Mouse (Mus musculus) forebrain, embryonic 11.5 days (tissue): ENCODE results near the gene Rac3. TPM values are rescaled to one million over a fixed set of nuclear protein-coding genes. Genes with fewer than 3 reads are reported as not detected.
A peak's percentile ranks its signal among the peaks of the same experiment; 100 is the strongest.

Experiments
- ATAC-seq: fragments of 200-750 bp; cut with Nextera tagmentation; replicated peaks from 2 replicates; pipeline ENCODE4 v1.8.0; 2017; ENCODE audit warnings: moderate TSS enrichment; ENCODE audit not compliant: low FRiP score
- DNase-seq: peaks from one replicate; pipeline ENCODE4 v3.0.0-alpha.2; 2017; ENCODE audit warnings: low spot score
- H3K27ac ChIP-seq: fragments of 300-500 bp; sonication (generic); 2 replicates; pipeline ENCODE4 v1.5.1; 2014; ENCODE audit warnings: low read depth, low read length
- H3K27me3 ChIP-seq: fragments of 300-500 bp; sonication (generic); 2 replicates; pipeline ENCODE4 v1.6.1; 2014; ENCODE audit warnings: mild to moderate bottlenecking, low read length, mixed read lengths; ENCODE audit not compliant: control insufficient read depth, insufficient read depth
- H3K36me3 ChIP-seq: fragments of 300-500 bp; sonication (generic); 2 replicates; pipeline ENCODE4 v1.6.1; 2014; ENCODE audit warnings: mild to moderate bottlenecking, low read length, moderate library complexity, mixed read lengths; ENCODE audit not compliant: control insufficient read depth, insufficient read depth
- H3K4me1 ChIP-seq: fragments of 300-500 bp; sonication (generic); replicated peaks from 2 replicates; pipeline ENCODE4 v1.6.1; 2014; ENCODE audit warnings: low read length, mixed read lengths; ENCODE audit not compliant: control insufficient read depth, insufficient read depth
- H3K4me2 ChIP-seq: fragments of 300-500 bp; sonication (generic); 2 replicates; pipeline ENCODE4 v1.6.1; 2014; ENCODE audit warnings: low read depth, mild to moderate bottlenecking, low read length, moderate library complexity, mixed read lengths; ENCODE audit not compliant: severe bottlenecking
- H3K4me3 ChIP-seq: fragments of 300-500 bp; sonication (generic); 2 replicates; pipeline ENCODE4 v1.5.1; 2014; ENCODE audit warnings: low read depth, low read length
- H3K9ac ChIP-seq: fragments of 300-500 bp; sonication (generic); 2 replicates; pipeline ENCODE4 v1.6.1; 2014; ENCODE audit warnings: low read length
- H3K9me3 ChIP-seq: fragments of 300-500 bp; sonication (generic); 2 replicates; pipeline ENCODE4 v1.6.1; 2016; ENCODE audit warnings: low read length, mixed read lengths; ENCODE audit not compliant: control insufficient read depth
- WGBS: fragments of 180-500 bp; shearing (Covaris S2); extraction: QIAGEN DNeasy Blood & Tissue Kit; methylation state at CpG from one replicate; pipeline ENCODE4 v1.1.7; 2014; 5-methylcytosine and 5-hydroxymethylcytosine counted together
- polyA plus RNA-seq: library from polyadenylated mRNA; unstranded; fragments of >200 nt; fragmentation: Nextera tagmentation; extraction: Ambion mirVana; gene quantifications from 2 replicates; pipeline ENCODE4 v1.2.1, GENCODE M21; 2014

Gene Rac3
- polyA plus RNA-seq, 1 experiment from 2014 or later: 7.5 TPM

DNA sequence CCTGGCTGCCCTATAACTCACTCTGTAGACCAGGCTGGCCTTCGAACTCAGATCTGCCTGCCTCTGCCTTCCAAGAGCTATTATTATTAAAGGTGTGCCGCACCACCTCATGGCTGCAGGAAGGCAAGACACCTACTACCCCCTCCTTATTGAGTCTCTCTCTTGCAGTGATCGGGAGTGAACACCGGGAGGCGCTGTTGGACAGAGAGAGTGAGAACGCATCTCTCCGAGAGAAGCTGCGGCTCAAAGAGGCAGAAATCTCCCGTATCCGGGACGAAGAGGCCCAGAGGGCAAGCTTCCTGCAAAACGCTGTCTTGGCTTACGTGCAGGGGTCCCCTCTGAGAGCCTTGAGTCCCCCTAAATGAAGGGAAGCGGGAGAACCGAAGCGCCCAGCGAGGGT is 820 bp upstream of the Rac3 start:
- 8% methylated on average over 17 of the region's 17 CpGs for WGBS
- Histone ChIP-seq H3K9ac (peak overlapping the region; percentile 78), H3K27ac (peak overlapping the region; percentile 12; the same call in 1 of the 2 replicates), H3K4me1 (peaks cover 9% of the 10 kb centered on the region), H3K4me3 (peak overlapping the region; percentile 59), H3K9me3 (no peaks in the 10 kb centered on the region), H3K4me2 (peak overlapping the region; percentile 99), H3K36me3 (no peaks in the 10 kb centered on the region; the same call in none of the 2 replicates), H3K27me3 (peaks cover 10% of the 10 kb centered on the region)
- no peak for ATAC-seq
- peak; percentile 95 for DNase-seq

DNA sequence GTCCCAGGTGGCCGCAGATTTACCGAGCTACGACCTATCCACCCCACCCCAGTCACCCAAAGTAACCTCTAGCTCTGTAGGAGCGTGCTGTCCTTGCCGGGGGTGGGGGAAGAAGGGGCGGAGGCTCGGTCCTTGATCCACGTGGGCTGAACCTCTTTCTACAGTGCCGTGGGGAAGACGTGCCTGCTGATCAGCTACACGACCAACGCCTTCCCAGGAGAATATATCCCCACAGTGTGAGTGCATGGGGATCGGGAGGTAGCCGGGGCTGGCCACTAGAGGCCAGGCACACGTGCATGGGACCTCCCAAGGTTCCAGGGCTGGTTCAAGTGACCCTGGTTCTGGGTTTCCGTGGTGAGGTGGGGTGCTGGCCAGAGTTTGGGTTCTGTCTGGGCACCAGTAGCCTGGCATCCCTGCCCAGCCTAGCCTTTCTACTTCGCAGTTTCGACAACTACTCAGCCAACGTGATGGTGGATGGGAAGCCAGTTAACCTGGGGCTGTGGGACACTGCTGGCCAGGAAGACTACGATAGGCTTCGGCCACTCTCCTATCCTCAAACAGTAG is 879 bp downstream of the Rac3 start:
- peaks cover 12% of the 10 kb centered on the region for H3K4me1 ChIP-seq
- ATAC-seq: peak; percentile 1; the same call in 1 of the 2 replicates
- H3K4me3 ChIP-seq: peak overlapping the region; percentile 59
- no peak overlapping the region for H3K27ac ChIP-seq
- peaks cover 10% of the 10 kb centered on the region for H3K27me3 ChIP-seq
- H3K9me3 ChIP-seq: no peaks in the 10 kb centered on the region
- H3K9ac ChIP-seq: peak overlapping the region; percentile 78
- no peaks in the 10 kb centered on the region; the same call in none of the 2 replicates for H3K36me3 ChIP-seq
- WGBS: 19% methylated on average over 21 of the region's 21 CpGs
- peak; percentile 56 for DNase-seq
- peak overlapping the region; percentile 99 for H3K4me2 ChIP-seq

DNA sequence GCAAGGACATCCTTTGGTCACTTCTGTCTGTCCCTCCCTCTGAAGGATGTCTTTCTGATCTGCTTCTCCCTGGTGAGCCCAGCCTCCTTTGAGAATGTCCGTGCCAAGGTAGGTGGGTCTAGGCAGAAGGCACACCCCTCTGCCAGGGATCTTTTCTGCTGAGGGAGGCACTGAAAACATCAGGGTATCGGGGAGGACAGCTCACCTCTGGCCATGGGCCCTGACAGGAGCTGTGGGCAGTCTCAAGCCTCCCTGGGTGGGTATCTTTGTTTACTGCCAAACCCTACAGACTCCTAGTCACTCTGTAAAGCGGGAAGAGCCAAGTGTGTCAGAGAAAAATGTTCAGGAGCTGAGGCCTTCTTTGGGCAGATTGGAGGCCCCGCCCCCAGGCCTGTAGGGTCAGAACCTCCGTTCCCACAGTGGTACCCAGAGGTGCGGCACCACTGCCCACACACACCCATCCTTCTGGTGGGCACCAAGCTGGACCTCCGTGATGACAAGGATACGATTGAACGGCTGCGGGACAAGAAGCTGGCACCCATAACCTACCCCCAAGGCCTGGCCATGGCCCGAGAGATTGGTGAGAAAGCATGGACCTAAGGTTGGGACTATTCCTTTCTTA is 1.6 kb downstream of the Rac3 start:
- no peak overlapping the region for H3K27ac ChIP-seq
- no peak overlapping the region for H3K4me3 ChIP-seq
- H3K9me3 ChIP-seq: no peaks in the 10 kb centered on the region
- ATAC-seq: no peak
- H3K9ac ChIP-seq: no peak overlapping the region
- no peak overlapping the region for H3K4me2 ChIP-seq
- H3K4me1 ChIP-seq: peaks cover 12% of the 10 kb centered on the region
- H3K27me3 ChIP-seq: peaks cover 10% of the 10 kb centered on the region
- no peaks in the 10 kb centered on the region; the same call in 1 of the 2 replicates for H3K36me3 ChIP-seq
- no peak for DNase-seq
- WGBS: 85% methylated on average over 11 of the region's 11 CpGs

DNA sequence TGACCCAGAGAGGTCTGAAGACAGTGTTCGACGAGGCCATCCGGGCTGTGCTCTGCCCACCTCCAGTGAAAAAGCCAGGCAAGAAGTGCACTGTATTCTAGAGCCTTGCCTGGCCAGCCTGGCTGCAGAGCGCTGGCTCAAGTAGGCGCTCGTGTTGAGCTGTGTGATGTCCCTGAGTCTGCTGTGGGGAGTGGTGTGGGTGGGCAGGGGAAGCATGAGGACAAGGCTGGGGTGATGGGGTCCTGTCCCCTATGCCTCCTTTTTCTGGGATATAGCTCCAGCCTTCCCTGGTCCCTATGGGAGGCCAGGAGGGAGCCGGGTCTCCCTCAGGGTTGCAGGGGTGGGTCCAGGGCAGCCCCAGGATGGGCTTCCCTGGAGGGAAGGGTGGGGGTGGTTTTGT is 2.2 kb downstream of the Rac3 start:
- ATAC-seq (no peak), DNase-seq (no peak)
- Histone ChIP-seq H3K4me3 (no peak overlapping the region), H3K36me3 (no peaks in the 10 kb centered on the region; the same call in 1 of the 2 replicates), H3K27ac (no peak overlapping the region), H3K4me2 (no peak overlapping the region), H3K9me3 (no peaks in the 10 kb centered on the region), H3K4me1 (peaks cover 12% of the 10 kb centered on the region), H3K9ac (no peak overlapping the region), H3K27me3 (peaks cover 10% of the 10 kb centered on the region)
- WGBS: 87% methylated on average over 7 of the region's 7 CpGs

DNA sequence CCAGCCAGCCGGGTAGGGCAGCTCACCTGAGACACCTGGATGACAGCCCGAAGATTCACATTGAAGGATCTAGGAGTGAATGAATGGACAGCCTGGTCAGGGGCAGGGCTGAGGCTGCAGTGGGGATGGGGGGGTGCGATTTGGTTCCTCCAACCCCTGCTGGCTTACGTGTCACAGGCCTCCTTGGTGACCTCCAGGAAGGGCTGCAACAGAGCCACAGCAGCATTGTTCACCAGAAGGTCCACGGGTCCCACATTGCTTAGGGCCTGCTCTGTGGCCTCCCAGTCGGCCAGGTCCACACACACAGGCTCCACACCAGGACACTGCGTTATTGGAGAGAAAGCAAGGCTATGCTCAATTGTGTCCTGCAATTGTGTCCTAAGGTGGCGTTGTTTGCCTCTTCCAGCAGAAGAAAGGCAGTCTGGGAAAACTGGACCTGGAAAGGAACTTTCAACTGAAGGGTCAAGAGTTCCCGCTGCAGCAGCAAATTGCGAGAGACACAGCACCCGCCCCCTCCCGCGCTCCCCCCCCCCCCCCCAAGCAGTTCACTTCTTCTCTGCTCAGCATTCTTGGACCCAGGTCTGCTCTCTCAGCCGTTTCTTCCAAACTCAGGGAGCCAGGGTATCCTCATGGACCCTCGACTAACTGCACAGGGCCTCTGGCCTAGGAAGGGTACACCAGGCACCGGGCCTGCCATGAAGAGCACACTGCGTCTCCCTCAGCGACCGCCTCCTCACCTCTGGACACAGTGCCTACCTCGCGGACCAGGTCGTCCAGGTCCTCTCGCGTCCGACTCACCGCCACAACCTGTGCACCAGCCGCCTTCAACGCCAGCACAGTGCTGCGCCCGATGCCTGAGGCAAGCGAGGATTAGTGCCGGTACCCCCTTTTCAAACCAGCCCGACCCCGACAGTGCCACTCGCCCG is 5.2 kb downstream of the Rac3 start:
- H3K36me3 ChIP-seq: no peaks in the 10 kb centered on the region
- H3K4me1 ChIP-seq: peaks cover 9% of the 10 kb centered on the region
- DNase-seq (no peak), ATAC-seq (peak; percentile 47)
- H3K27ac ChIP-seq: no peak overlapping the region
- peak overlapping the region; percentile 48 for H3K9ac ChIP-seq
- peak overlapping the region; percentile 50 for H3K4me3 ChIP-seq
- H3K4me2 ChIP-seq: peak overlapping the region; percentile 87
- peaks cover 10% of the 10 kb centered on the region for H3K27me3 ChIP-seq
- no peaks in the 10 kb centered on the region for H3K9me3 ChIP-seq
- 17% methylated on average over 33 of the region's 36 CpGs for WGBS

DNA sequence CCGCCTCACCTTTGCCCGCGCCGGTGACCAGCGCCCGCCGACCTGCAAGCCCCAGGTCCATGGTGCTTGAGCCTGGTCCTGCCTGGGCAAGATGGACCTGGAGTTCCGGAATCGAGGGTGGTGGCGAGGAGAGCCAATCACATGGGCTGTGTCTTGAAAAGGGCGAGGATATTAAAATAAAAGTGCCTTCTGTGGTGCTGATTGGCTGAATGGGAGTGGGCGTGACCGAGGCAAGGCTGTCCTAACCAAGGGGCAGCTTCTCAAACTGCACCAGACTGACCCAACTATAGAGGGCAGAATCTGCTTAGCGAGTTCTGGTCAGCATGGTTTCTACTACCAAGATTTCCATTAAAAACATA is 5.9 kb downstream of the Rac3 start, which contains the start of gene Dcxr:
Gene Dcxr (minus strand): TSS at position 113 of the 359 bp plus-strand sequence.
- H3K4me1 ChIP-seq: peaks cover 3% of the 10 kb centered on the region; the same call in 1 of the 2 replicates
- no peaks in the 10 kb centered on the region for H3K36me3 ChIP-seq
- peak; percentile 88 for ATAC-seq
- H3K4me3 ChIP-seq: peak within 1 kb of the TSS; percentile 50
- no peak within 1 kb of the TSS for H3K27ac ChIP-seq
- H3K4me2 ChIP-seq: peak within 1 kb of the TSS; percentile 87
- H3K9ac ChIP-seq: peak within 1 kb of the TSS; percentile 48
- peaks cover 4% of the 10 kb centered on the region for H3K27me3 ChIP-seq
- no peaks in the 10 kb centered on the region for H3K9me3 ChIP-seq
- peak; percentile 88 for DNase-seq
- WGBS: under 1% methylated on average over 14 of the region's 14 CpGs

DNA sequence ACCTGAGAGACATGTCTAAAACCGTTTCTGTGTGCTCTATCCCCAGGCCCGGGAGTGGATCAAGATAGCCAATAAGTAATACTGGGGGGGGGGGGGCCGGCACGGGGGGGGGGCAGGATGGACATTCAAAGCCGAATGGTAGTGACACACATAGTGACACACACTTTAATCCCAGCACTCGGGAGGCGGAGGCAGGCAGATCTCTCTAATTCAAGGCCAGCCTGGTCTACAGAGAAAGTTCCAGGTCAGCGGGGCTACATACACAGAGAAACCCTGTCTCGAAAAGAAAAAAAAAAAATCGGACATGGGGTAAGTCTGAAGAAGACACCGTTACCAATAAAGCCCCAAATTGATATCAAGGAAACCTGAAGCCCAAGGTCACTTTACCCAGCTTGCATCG is 6.3 kb downstream of the Rac3 start:
- H3K4me2 ChIP-seq: peak overlapping the region; percentile 87; the same call in 1 of the 2 replicates
- no peaks in the 10 kb centered on the region for H3K9me3 ChIP-seq
- H3K36me3 ChIP-seq: no peaks in the 10 kb centered on the region
- H3K27me3 ChIP-seq: no peaks in the 10 kb centered on the region; the same call in 1 of the 2 replicates
- no peak for DNase-seq
- ATAC-seq: no peak
- WGBS: 63% methylated on average over 11 of the region's 12 CpGs
- peaks cover 3% of the 10 kb centered on the region; the same call in 1 of the 2 replicates for H3K4me1 ChIP-seq
- H3K9ac ChIP-seq: no peak overlapping the region
- no peak overlapping the region for H3K4me3 ChIP-seq
- no peak overlapping the region for H3K27ac ChIP-seq

DNA sequence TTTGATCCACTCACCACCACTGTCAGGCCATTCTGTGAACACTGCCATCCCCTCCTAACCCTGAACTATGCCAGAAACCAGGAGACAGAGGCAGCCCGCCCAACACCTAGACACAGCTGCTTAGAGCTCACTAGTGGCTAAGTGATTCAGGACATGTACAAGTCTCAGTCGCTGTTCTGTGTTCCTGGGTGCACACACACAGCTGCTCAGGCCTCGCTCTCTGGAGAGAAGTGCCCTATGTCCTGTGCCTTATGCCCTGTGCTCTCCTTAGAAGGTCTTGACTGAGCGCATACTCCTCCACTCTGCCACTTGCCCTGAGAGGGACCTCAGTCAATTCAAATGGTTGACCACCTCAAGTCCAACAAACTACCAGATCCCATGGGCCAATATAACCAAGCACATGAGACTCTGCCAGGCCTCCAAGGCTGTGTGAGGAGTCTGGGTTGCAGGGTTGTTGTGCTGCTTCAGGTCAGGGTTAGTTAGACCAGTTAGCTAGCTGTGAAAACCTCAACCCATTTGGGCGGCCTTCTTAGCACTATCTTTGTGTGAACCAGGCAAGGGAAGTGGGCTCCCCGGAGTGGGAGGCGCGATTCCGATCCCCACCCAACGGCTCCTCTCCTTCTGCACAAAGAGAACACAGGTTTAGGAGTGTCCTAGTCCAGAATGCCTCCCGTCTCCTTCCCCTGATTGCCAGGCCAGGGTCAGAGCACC is 7.4 kb downstream of the Rac3 start:
- DNase-seq (no peak), ATAC-seq (no peak)
- Histone ChIP-seq H3K9ac (no peak overlapping the region), H3K9me3 (no peaks in the 10 kb centered on the region), H3K36me3 (no peaks in the 10 kb centered on the region), H3K4me1 (peaks cover 3% of the 10 kb centered on the region; the same call in 1 of the 2 replicates), H3K27me3 (no peaks in the 10 kb centered on the region; the same call in 1 of the 2 replicates), H3K4me2 (no peak overlapping the region), H3K27ac (no peak overlapping the region), H3K4me3 (no peak overlapping the region)
- 71% methylated on average over 11 of the region's 11 CpGs for WGBS
